Mouse (Mus musculus) gastrocnemius, postnatal 10 days (tissue): ENCODE results near the gene Ankrd34c. TPM values are rescaled to one million over a fixed set of nuclear protein-coding genes. Genes with fewer than 3 reads are reported as not detected.
A peak's percentile ranks its signal among the peaks of the same experiment; 100 is the strongest.

Experiments
- DNase-seq: peaks from one replicate; pipeline ENCODE4 v3.0.0; 2021; ENCODE audit warnings: mixed read lengths
- long read RNA-seq, 2 experiments: library from polyadenylated mRNA; stranded (forward); transcript quantifications; one replicate each; pipeline ENCODE4 v2.0.0; 2021
- total RNA-seq, 2 experiments: library from RNA; stranded (reverse); gene quantifications; 2 replicates each; pipeline ENCODE4 v1.2.3; 2021

The Ankrd34c gene
- not detected for total RNA-seq
- long read RNA-seq, experiment 1, result 0 reads
- long read RNA-seq, experiment 2, result 0 reads

- DNase-seq, result no peak
Observed at GRCm38 (mm10) chr9:89738295-89738694, at the start of gene Ankrd34c. Gene Ankrd34c (minus strand): TSS chr9:89738475.

- no peak for DNase-seq
Observed at GRCm38 (mm10) chr9:89787532-89787931, 49.3 kb upstream of the Ankrd34c start.

- DNase-seq, result no peak
Observed at GRCm38 (mm10) chr9:89781395-89781927, 43.2 kb upstream of the Ankrd34c start.

- DNase-seq, result no peak
Observed at GRCm38 (mm10) chr9:89779237-89779636, 41.0 kb upstream of the Ankrd34c start.

- no peak for DNase-seq
Observed at GRCm38 (mm10) chr9:89771153-89771552, 32.9 kb upstream of the Ankrd34c start.

- DNase-seq, result no peak
Observed at GRCm38 (mm10) chr9:89762017-89762416, 23.7 kb upstream of the Ankrd34c start.

GRCm38 (mm10) chr9:89758569-89758968 is 20.3 kb upstream of the Ankrd34c start:
- DNase-seq, result no peak

- DNase-seq, result no peak
Observed at GRCm38 (mm10) chr9:89758139-89758538, 19.9 kb upstream of the Ankrd34c start.

- DNase-seq, result no peak
Observed at GRCm38 (mm10) chr9:89757571-89757970, 19.3 kb upstream of the Ankrd34c start.

GRCm38 (mm10) chr9:89740041-89740440 is 1.8 kb upstream of the Ankrd34c start:
- DNase-seq, result no peak

GRCm38 (mm10) chr9:89737888-89738287 is 387 bp downstream of the Ankrd34c start:
- DNase-seq, result no peak

GRCm38 (mm10) chr9:89736932-89737705 is 1.2 kb downstream of the Ankrd34c start:
- peak; percentile 16 for DNase-seq

GRCm38 (mm10) chr9:89706906-89707305 is 31.4 kb downstream of the Ankrd34c start:
- DNase-seq, result no peak

- DNase-seq, result no peak
Observed at GRCm38 (mm10) chr9:89705197-89705533, 33.1 kb downstream of the Ankrd34c start.

- DNase-seq, result peak; percentile 87
Observed at GRCm38 (mm10) chr9:89704265-89705196, 33.7 kb downstream of the Ankrd34c start, which contains the start of gene Tmed3. Gene Tmed3 (minus strand): TSS chr9:89705068.

GRCm38 (mm10) chr9:89700910-89701457 is 37.3 kb downstream of the Ankrd34c start:
- no peak for DNase-seq

GRCm38 (mm10) chr9:89695143-89695542 is 43.1 kb downstream of the Ankrd34c start:
- no peak for DNase-seq

GRCm38 (mm10) chr9:89693670-89694069 is 44.6 kb downstream of the Ankrd34c start:
- DNase-seq, result no peak

GRCm38 (mm10) chr9:89689179-89689578 is 49.1 kb downstream of the Ankrd34c start:
- DNase-seq, result no peak

- no peak for DNase-seq
Observed at GRCm38 (mm10) chr9:89687503-89688226, 50.6 kb downstream of the Ankrd34c start.

GRCm38 (mm10) chr9:89686262-89686661 is 52.0 kb downstream of the Ankrd34c start:
- DNase-seq, result no peak

GRCm38 (mm10) chr9:89678974-89679373 is 59.3 kb downstream of the Ankrd34c start:
- no peak for DNase-seq
